Mouse (Mus musculus): ENCODE data around the gene Cep57.

Cep57 gene

GRCm38 (mm10) chr9:13826832-13827405 lies at the start of gene Cep57:
TSS of gene Cep57 (minus strand) at chr9:13827107.
- DNase-seq = peak; percentile 88

GRCm38 (mm10) chr9:13875340-13875739 lies 48.4 kb upstream of the Cep57 start:
- no peak for DNase-seq

- no peak for DNase-seq
Measured at GRCm38 (mm10) chr9:13874359-13874758, 47.5 kb upstream of the Cep57 start.

- no peak for DNase-seq
Measured at GRCm38 (mm10) chr9:13871631-13872030, 44.7 kb upstream of the Cep57 start.

GRCm38 (mm10) chr9:13867646-13868045 lies 40.7 kb upstream of the Cep57 start:
- no peak for DNase-seq

- DNase-seq = no peak
Measured at GRCm38 (mm10) chr9:13856777-13857176, 29.9 kb upstream of the Cep57 start.

GRCm38 (mm10) chr9:13856247-13856646 lies 29.3 kb upstream of the Cep57 start:
- DNase-seq = no peak

- DNase-seq = no peak
Measured at GRCm38 (mm10) chr9:13853876-13854275, 27.0 kb upstream of the Cep57 start.

- peak; percentile 16 for DNase-seq
Measured at GRCm38 (mm10) chr9:13848481-13849480, 21.9 kb upstream of the Cep57 start.

- DNase-seq = no peak
Measured at GRCm38 (mm10) chr9:13847591-13847990, 20.7 kb upstream of the Cep57 start.

- DNase-seq = no peak
Measured at GRCm38 (mm10) chr9:13836726-13837125, 9.8 kb upstream of the Cep57 start.

- no peak for DNase-seq
Measured at GRCm38 (mm10) chr9:13835256-13835655, 8.3 kb upstream of the Cep57 start.

- no peak for DNase-seq
Measured at GRCm38 (mm10) chr9:13828087-13828441, 1.2 kb upstream of the Cep57 start.

- DNase-seq = peak; percentile 94
Measured at GRCm38 (mm10) chr9:13827406-13828086, 639 bp upstream of the Cep57 start, which contains the start of gene Fam76b. TSS of gene Fam76b (plus strand) at chr9:13827716.

- DNase-seq = no peak
Measured at GRCm38 (mm10) chr9:13826391-13826805, 509 bp downstream of the Cep57 start.

GRCm38 (mm10) chr9:13825896-13826295 lies 1.0 kb downstream of the Cep57 start:
- no peak for DNase-seq

GRCm38 (mm10) chr9:13820774-13821173 lies 6.1 kb downstream of the Cep57 start:
- no peak for DNase-seq

GRCm38 (mm10) chr9:13818369-13818768 lies 8.5 kb downstream of the Cep57 start:
- no peak for DNase-seq

- no peak for DNase-seq
Measured at GRCm38 (mm10) chr9:13809937-13810336, 17.0 kb downstream of the Cep57 start.

GRCm38 (mm10) chr9:13807657-13808056 lies 19.2 kb downstream of the Cep57 start:
- DNase-seq = no peak

GRCm38 (mm10) chr9:13806854-13807253 lies 20.1 kb downstream of the Cep57 start:
- no peak for DNase-seq

GRCm38 (mm10) chr9:13804480-13804879 lies 22.4 kb downstream of the Cep57 start:
- no peak for DNase-seq

GRCm38 (mm10) chr9:13794756-13795155 lies 32.2 kb downstream of the Cep57 start:
- no peak for DNase-seq

GRCm38 (mm10) chr9:13794302-13794701 lies 32.6 kb downstream of the Cep57 start:
- no peak for DNase-seq

All from right cerebral cortex, postnatal 4 days (tissue).